Mouse (Mus musculus): Measurements from ENCODE around the gene Skp2. TPM values are rescaled to one million over a fixed set of nuclear protein-coding genes. Genes with fewer than 3 reads are reported as not detected.

Skp2 gene
- polyA plus RNA-seq, 1 experiment from 2014 or later = 16.5 TPM

DNA sequence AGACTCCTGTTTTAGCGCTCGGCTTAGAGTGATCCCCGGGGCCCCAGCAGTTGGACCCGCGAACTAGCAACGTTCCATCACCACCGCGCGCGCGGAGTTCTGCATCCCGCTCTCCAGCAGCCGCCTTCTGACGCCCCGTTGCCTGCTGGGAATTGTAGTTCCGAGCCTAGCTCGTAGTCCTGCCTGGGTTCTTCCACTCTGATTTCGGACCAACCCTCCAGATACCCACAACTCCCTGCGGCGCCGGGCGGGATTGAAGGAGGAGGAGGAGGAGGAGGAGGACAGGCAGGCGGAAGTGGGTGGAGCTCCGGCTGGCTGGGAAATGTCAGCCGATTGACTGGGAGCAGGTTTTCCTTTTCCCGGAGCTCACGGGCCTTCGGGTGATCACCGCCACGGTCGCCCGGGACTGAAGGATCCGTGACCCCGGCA lies 15.0 kb downstream of the Skp2 start, which contains the start of gene Lmbrd2:
TSS of gene Lmbrd2 (plus strand) at position 299 of the 429 bp plus-strand sequence.
- H3K4me1 ChIP-seq (ENCODE audit: control insufficient read depth, low read depth, low read length) = peaks cover 24% of the 10 kb centered on the region
- peaks cover 7% of the 10 kb centered on the region; the same call in 1 of the 2 replicates for H3K36me3 ChIP-seq (ENCODE audit: control insufficient read depth, insufficient read depth)
- under 1% methylated on average over 34 of the region's 34 CpGs for WGBS (ENCODE audit: insufficient replicate concordance)
- ATAC-seq (ENCODE audit: low read depth) = peak; percentile 99
- H3K27ac ChIP-seq (ENCODE audit: low read length) = peak within 1 kb of the TSS; percentile 71
- H3K4me3 ChIP-seq (ENCODE audit: low read depth, low read length) = peak within 1 kb of the TSS; percentile 96
- H3K4me2 ChIP-seq (ENCODE audit: low read depth, low read length) = peak within 1 kb of the TSS; percentile 81
- peak within 1 kb of the TSS; percentile 94 for H3K9ac ChIP-seq (ENCODE audit: low read depth, low read length)
- no peaks in the 10 kb centered on the region for H3K9me3 ChIP-seq (replicated peaks; ENCODE audit: control insufficient read depth, low read length)
- no peaks in the 10 kb centered on the region for H3K27me3 ChIP-seq (ENCODE audit: control insufficient read depth, insufficient read depth, low read depth, low read length)

DNA sequence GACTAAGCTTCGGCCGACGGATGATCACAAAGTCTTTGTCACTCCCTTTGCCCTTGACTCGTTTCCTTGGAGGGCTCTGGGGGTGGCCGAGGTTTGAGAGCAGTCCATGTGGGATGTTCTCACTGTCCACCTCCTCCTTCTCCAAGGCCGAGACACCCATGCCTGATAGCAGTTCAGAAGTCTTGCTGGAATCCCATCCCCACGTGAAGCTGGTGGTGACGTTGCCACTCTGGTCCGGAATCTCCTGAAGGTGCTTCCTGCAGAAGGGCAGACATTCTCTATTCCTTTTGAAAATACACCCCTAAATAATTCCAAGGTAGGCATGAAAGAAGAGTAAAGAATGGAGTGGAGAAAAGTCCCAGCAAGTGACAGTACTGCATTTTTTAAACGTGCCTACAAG lies 15.8 kb downstream of the Skp2 start:
- Histone ChIP-seq H3K9me3 (replicated peaks; ENCODE audit: control insufficient read depth, low read length) (no peaks in the 10 kb centered on the region), H3K27ac (ENCODE audit: low read length) (no peak overlapping the region), H3K4me3 (ENCODE audit: low read depth, low read length) (peak overlapping the region; percentile 96), H3K36me3 (ENCODE audit: control insufficient read depth, insufficient read depth) (peaks cover 8% of the 10 kb centered on the region), H3K9ac (ENCODE audit: low read depth, low read length) (peak overlapping the region; percentile 73), H3K4me1 (ENCODE audit: control insufficient read depth, low read depth, low read length) (peaks cover 24% of the 10 kb centered on the region), H3K4me2 (ENCODE audit: low read depth, low read length) (peak overlapping the region; percentile 81), H3K27me3 (ENCODE audit: control insufficient read depth, insufficient read depth, low read depth, low read length) (no peaks in the 10 kb centered on the region)
- ATAC-seq (ENCODE audit: low read depth) = no peak
- 21% methylated on average over 10 of the region's 10 CpGs for WGBS (ENCODE audit: insufficient replicate concordance)

DNA sequence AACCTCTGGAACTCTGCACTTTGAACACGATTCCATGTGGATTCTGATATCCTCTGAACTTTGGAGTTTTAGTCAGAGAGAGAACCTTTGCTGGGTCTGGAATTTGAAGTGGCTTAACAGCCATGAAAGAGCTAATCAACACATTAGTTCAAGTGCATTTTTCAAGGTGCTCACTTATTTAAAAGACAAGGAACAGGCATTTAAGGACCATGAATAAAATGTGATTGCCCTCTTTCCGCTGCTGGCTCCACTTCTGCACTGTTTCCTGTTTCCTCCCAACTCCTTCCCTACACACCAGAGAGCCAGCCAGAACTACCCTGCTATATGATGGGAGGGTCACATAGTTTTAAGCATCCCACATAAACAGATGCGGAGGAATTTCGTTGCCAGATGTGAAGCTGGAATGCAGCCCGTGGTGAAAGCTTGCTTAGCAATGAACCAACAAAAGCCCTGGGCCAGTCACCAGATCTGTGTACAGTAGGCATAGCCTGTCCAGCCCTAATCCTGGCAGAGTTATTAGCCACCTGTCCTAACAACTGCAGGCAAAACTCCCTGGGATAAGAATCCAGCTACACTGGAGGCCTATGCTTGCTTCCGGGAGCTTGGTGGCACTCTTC lies 20.2 kb downstream of the Skp2 start:
- WGBS (ENCODE audit: insufficient replicate concordance) = 75% methylated on average over 6 of the region's 6 CpGs
- H3K27me3 ChIP-seq (ENCODE audit: control insufficient read depth, insufficient read depth, low read depth, low read length) = no peaks in the 10 kb centered on the region
- no peak overlapping the region for H3K4me2 ChIP-seq (ENCODE audit: low read depth, low read length)
- no peaks in the 10 kb centered on the region for H3K9me3 ChIP-seq (replicated peaks; ENCODE audit: control insufficient read depth, low read length)
- ATAC-seq (ENCODE audit: low read depth) = no peak
- H3K4me3 ChIP-seq (ENCODE audit: low read depth, low read length) = no peak overlapping the region
- no peak overlapping the region for H3K27ac ChIP-seq (ENCODE audit: low read length)
- no peak overlapping the region for H3K9ac ChIP-seq (ENCODE audit: low read depth, low read length)
- H3K36me3 ChIP-seq (ENCODE audit: control insufficient read depth, insufficient read depth) = peaks cover 19% of the 10 kb centered on the region
- H3K4me1 ChIP-seq (ENCODE audit: control insufficient read depth, low read depth, low read length) = peaks cover 21% of the 10 kb centered on the region

GRCm38 (mm10) chr15:9132693-9133443 lies 22.4 kb downstream of the Skp2 start:
- Histone ChIP-seq H3K36me3 (ENCODE audit: control insufficient read depth, insufficient read depth) (peaks cover 21% of the 10 kb centered on the region), H3K27ac (ENCODE audit: low read length) (no peak overlapping the region), H3K9me3 (replicated peaks; ENCODE audit: control insufficient read depth, low read length) (no peaks in the 10 kb centered on the region), H3K9ac (ENCODE audit: low read depth, low read length) (no peak overlapping the region), H3K27me3 (ENCODE audit: control insufficient read depth, insufficient read depth, low read depth, low read length) (no peaks in the 10 kb centered on the region), H3K4me1 (ENCODE audit: control insufficient read depth, low read depth, low read length) (peaks cover 6% of the 10 kb centered on the region), H3K4me3 (ENCODE audit: low read depth, low read length) (no peak overlapping the region), H3K4me2 (ENCODE audit: low read depth, low read length) (no peak overlapping the region)
- no peak for ATAC-seq (ENCODE audit: low read depth)
- 75% methylated on average over 13 of the region's 13 CpGs for WGBS (ENCODE audit: insufficient replicate concordance)

- WGBS (ENCODE audit: insufficient replicate concordance) = 61% methylated on average over 4 of the region's 4 CpGs
- peak; percentile 25; the same call in 1 of the 2 replicates for ATAC-seq (ENCODE audit: low read depth)
These were observed 23.7 kb downstream of the Skp2 start for GRCm38 (mm10) chr15:9131499-9131888.

DNA sequence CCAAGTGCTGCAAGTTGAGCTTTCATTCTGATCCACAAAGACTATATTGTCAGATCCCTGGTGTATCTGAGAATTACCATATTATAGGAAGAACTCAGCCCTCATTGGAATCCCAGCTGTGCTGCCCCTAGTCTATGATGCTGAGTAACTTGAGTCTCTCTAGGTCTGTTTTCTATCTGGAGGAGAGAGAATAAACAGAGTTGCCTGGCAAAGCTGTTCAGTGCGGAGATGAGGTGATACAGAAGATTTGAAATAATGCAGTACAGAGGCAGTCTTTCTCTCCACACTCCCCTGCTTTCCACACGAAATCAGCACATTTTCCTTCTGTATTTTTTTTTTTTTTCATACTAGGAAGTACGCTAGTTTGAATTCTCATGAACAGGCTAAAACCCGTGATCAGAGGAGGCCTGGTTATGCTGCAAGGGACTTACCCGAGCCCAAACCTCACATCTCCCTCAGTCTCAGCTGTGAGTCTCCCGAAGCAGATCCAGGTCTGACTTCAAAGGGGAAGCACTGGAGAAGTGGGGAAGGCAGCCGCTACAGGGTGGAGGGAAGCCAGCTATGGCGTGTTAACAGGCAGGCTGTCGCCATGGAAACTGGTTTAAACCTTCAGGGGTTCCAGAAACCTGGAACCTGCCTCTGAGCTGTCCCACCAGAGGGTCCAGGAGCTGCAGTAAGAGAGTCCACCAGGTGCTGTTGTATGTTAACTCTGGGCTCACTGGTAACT lies 24.3 kb downstream of the Skp2 start:
- Histone ChIP-seq H3K4me1 (ENCODE audit: control insufficient read depth, low read depth, low read length) (peaks cover 2% of the 10 kb centered on the region), H3K9ac (ENCODE audit: low read depth, low read length) (no peak overlapping the region), H3K4me2 (ENCODE audit: low read depth, low read length) (no peak overlapping the region), H3K36me3 (ENCODE audit: control insufficient read depth, insufficient read depth) (peaks cover 22% of the 10 kb centered on the region), H3K4me3 (ENCODE audit: low read depth, low read length) (no peak overlapping the region), H3K9me3 (replicated peaks; ENCODE audit: control insufficient read depth, low read length) (no peaks in the 10 kb centered on the region), H3K27ac (ENCODE audit: low read length) (no peak overlapping the region), H3K27me3 (ENCODE audit: control insufficient read depth, insufficient read depth, low read depth, low read length) (no peaks in the 10 kb centered on the region)
- ATAC-seq (ENCODE audit: low read depth) = peak; percentile 24; the same call in 1 of the 2 replicates
- 78% methylated on average over 9 of the region's 9 CpGs for WGBS (ENCODE audit: insufficient replicate concordance)

More at GRCm38 (mm10) chr15:9131499-9131888, 23.7 kb downstream of the Skp2 start:
- Histone ChIP-seq H3K4me1 (ENCODE audit: control insufficient read depth, low read depth, low read length) (peaks cover 2% of the 10 kb centered on the region), H3K4me2 (ENCODE audit: low read depth, low read length) (no peak overlapping the region), H3K9me3 (replicated peaks; ENCODE audit: control insufficient read depth, low read length) (no peaks in the 10 kb centered on the region), H3K27ac (ENCODE audit: low read length) (no peak overlapping the region), H3K4me3 (ENCODE audit: low read depth, low read length) (no peak overlapping the region), H3K27me3 (ENCODE audit: control insufficient read depth, insufficient read depth, low read depth, low read length) (no peaks in the 10 kb centered on the region), H3K36me3 (ENCODE audit: control insufficient read depth, insufficient read depth) (peaks cover 22% of the 10 kb centered on the region), H3K9ac (ENCODE audit: low read depth, low read length) (no peak overlapping the region)

- H3K36me3 ChIP-seq (ENCODE audit: control insufficient read depth, insufficient read depth) = peaks cover 23% of the 10 kb centered on the region
- WGBS (ENCODE audit: insufficient replicate concordance) = 78% methylated on average over 7 of the region's 7 CpGs
These were observed 28.0 kb downstream of the Skp2 start for GRCm38 (mm10) chr15:9127051-9127791.

DNA sequence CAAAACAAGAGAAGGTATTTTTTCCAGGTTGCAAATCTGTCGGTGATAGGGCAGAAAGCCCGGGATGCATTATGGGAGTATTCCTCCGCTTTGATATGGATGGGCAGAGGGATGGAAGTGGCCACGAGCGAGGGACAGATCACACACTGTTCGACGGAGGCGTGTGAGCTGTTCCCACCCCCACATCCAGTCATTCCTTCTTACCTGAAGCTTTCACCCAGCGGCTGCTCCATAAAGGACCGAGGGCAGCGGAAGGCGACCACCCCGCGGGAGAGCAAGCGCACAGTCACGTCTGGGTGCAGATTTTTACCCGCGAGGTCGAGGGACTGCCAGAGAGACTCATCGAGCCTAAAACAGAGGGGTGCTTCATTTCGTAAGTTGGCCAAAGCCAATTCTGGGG lies 30.4 kb downstream of the Skp2 start:
- H3K9me3 ChIP-seq (replicated peaks; ENCODE audit: control insufficient read depth, low read length) = no peaks in the 10 kb centered on the region
- no peak overlapping the region for H3K9ac ChIP-seq (ENCODE audit: low read depth, low read length)
- no peak overlapping the region for H3K4me3 ChIP-seq (ENCODE audit: low read depth, low read length)
- no peak overlapping the region for H3K4me2 ChIP-seq (ENCODE audit: low read depth, low read length)
- peaks cover 20% of the 10 kb centered on the region for H3K36me3 ChIP-seq (ENCODE audit: control insufficient read depth, insufficient read depth)
- H3K27ac ChIP-seq (ENCODE audit: low read length) = no peak overlapping the region
- peaks cover 2% of the 10 kb centered on the region; the same call in 1 of the 2 replicates for H3K4me1 ChIP-seq (ENCODE audit: control insufficient read depth, low read depth, low read length)
- no peaks in the 10 kb centered on the region for H3K27me3 ChIP-seq (ENCODE audit: control insufficient read depth, insufficient read depth, low read depth, low read length)
- ATAC-seq (ENCODE audit: low read depth) = no peak
- WGBS (ENCODE audit: insufficient replicate concordance) = 88% methylated on average over 21 of the region's 21 CpGs

More at GRCm38 (mm10) chr15:9127051-9127791, 28.0 kb downstream of the Skp2 start:
- Histone ChIP-seq H3K27me3 (ENCODE audit: control insufficient read depth, insufficient read depth, low read depth, low read length) (no peaks in the 10 kb centered on the region), H3K4me3 (ENCODE audit: low read depth, low read length) (no peak overlapping the region), H3K4me1 (ENCODE audit: control insufficient read depth, low read depth, low read length) (peaks cover 2% of the 10 kb centered on the region; the same call in 1 of the 2 replicates), H3K4me2 (ENCODE audit: low read depth, low read length) (no peak overlapping the region), H3K27ac (ENCODE audit: low read length) (no peak overlapping the region), H3K9me3 (replicated peaks; ENCODE audit: control insufficient read depth, low read length) (no peaks in the 10 kb centered on the region), H3K9ac (ENCODE audit: low read depth, low read length) (no peak overlapping the region)
- ATAC-seq (ENCODE audit: low read depth) = no peak
